Mouse (Mus musculus) kidney, adult 2 months (tissue): ENCODE results near the gene Akap2. TPM values are rescaled to one million over a fixed set of nuclear protein-coding genes. Genes with fewer than 3 reads are reported as not detected.

Source experiments
- DNase-seq: peaks from one replicate; pipeline ENCODE4 v3.0.0; 2021
- H3K27ac ChIP-seq: fragments of 200-500 bp; 2 replicates; pipeline ENCODE4 v1.5.1; 2012; ENCODE audit warnings: low read depth, low read length, control low read depth, inconsistent platforms; ENCODE audit not compliant: insufficient read depth
- H3K27me3 ChIP-seq: fragments of 200-500 bp; replicated peaks from 2 replicates; pipeline ENCODE4 v1.6.1; 2012; ENCODE audit warnings: mild to moderate bottlenecking, moderate library complexity, low read length, inconsistent platforms; ENCODE audit not compliant: control insufficient read depth, insufficient read depth
- H3K36me3 ChIP-seq: fragments of 200-500 bp; 2 replicates; pipeline ENCODE4 v1.6.1; 2012; ENCODE audit warnings: mild to moderate bottlenecking, moderate library complexity, low read length, inconsistent platforms; ENCODE audit not compliant: control insufficient read depth, insufficient read depth
- H3K4me1 ChIP-seq: fragments of 200-500 bp; 2 replicates; pipeline ENCODE4 v1.6.1; 2011; ENCODE audit warnings: low read length; ENCODE audit not compliant: control insufficient read depth, insufficient read depth
- H3K4me3 ChIP-seq: fragments of 200-500 bp; 2 replicates; pipeline ENCODE4 v1.5.1; 2011; ENCODE audit warnings: mild to moderate bottlenecking, low read depth, low read length, control low read depth; ENCODE audit not compliant: insufficient read depth
- CTCF ChIP-seq: fragments of 200-500 bp; conservative IDR thresholded peaks from 2 replicates; pipeline ENCODE4 v1.5.1; 2011; ENCODE audit warnings: low read depth, mild to moderate bottlenecking, control low read depth, low read length, moderate library complexity, mixed read lengths; ENCODE audit not compliant: insufficient read depth, insufficient read length
- POLR2A ChIP-seq: fragments of 200-500 bp; IDR thresholded peaks from one replicate; pipeline ENCODE4 v1.6.1; 2011; ENCODE audit warnings: low read depth, low read length, control low read depth
- WGBS: fragments of 180-500 bp; shearing (Covaris S2); methylation state at CpG from one replicate; pipeline ENCODE4 v1.1.7; 2018; 5-methylcytosine and 5-hydroxymethylcytosine counted together
- polyA plus RNA-seq: library from polyadenylated mRNA; depleted of rRNA; stranded (reverse); fragments of >200 nt; gene quantifications from 2 replicates; pipeline ENCODE4 v1.2.3, GENCODE M21; 2012

Akap2 gene
- polyA plus RNA-seq, 1 experiment, result 126 TPM

DNA sequence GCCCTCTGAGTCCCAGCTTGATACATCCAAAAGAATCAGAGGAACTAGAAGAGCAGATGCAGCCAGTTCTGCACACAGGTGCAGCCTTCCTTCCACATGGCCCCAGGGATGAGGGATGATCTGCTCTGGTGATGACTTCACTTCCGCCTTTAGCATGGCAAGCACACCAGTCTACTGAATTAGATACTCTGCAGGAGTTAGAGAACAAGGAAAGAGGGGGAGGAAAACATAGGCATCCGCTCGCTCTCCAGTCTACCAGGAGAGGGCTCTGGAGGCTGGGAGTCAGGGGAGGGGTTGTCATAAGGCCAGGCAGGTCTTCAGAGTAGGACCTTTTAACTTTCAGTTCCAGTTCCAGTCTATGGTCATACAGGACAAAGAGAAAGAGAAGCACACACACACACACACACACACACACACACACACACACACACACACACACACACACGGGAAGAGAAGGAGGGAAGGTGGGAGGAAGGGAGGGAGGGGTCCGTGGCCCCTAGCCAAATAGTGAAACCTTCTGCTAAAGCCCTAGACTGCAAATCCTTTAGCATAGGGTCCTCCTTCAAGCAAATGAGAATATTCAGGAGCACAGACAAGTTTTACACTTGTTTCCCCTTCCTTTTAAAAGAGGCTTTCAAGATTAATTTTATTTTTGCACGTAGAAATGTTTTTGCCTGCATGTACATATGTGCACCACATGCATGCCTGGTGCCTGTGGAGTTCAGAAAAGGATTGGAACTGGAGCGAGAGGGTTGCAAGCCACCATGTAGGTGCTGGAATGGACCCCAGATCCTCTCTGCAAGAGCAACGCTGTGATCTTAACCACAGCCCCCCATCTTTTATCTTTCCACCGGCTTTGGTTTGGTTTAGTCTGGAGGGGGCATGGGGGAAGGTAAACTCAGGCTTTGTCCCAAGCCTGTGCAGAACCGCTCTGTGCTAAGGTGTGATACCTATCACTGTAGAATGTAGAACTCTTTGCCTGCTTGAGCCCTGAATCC, 197.0 kb downstream of the Akap2 start:
- H3K4me1 ChIP-seq, result peaks cover 20% of the 10 kb centered on the region
- 48% methylated on average over 10 of the region's 10 CpGs for WGBS
- no peaks in the 10 kb centered on the region for H3K27me3 ChIP-seq
- H3K36me3 ChIP-seq, result no peaks in the 10 kb centered on the region
- TF ChIP-seq POLR2A (no peak), CTCF (peak; percentile 49)
- DNase-seq, result peak; percentile 26
- peak overlapping the region; percentile 31 for H3K4me3 ChIP-seq
- H3K27ac ChIP-seq, result peak overlapping the region; percentile 24; the same call in 1 of the 2 replicates

DNA sequence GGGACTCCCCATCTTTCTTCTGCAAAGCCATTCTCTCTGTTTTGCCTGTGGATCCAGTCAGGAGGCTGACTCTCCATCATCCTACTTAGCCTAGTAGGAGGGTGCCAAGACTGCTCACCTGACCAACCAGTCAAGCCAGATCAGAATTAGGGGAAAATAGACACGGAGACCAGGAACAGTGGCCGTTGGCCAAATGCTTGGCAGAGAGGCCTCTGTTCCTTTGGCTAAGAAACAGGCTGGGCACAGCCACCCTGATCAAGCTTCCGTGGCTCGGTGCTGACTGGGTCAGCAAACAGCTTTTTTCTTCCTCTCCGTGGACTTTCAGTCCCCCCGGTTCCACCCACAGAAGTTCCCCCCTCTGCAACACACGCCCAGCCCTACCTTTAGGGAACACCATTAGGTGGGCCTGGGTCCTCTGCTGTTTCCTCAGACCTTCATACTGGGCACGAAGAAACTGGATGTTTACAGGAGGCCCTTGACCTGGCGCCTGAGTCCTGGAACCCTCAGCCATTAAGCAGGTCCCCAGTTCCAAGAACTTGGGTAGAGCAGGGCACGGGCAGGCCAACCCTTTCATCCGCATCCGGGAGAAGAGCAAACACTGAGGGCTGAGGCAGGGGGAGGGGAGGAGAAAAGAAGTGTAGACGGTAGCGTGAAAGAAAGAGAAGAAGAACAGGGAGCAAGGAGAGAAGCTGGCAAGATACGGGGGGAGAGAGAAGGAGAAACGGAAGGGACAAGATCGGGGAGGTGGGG, 197.9 kb downstream of the Akap2 start:
- Histone ChIP-seq H3K36me3 (no peaks in the 10 kb centered on the region), H3K27ac (peak overlapping the region; percentile 86), H3K4me1 (peaks cover 20% of the 10 kb centered on the region), H3K4me3 (peak overlapping the region; percentile 36), H3K27me3 (no peaks in the 10 kb centered on the region)
- 21% methylated on average over 17 of the region's 17 CpGs for WGBS
- peak; percentile 96 for DNase-seq
- TF ChIP-seq POLR2A (no peak), CTCF (no peak)

DNA sequence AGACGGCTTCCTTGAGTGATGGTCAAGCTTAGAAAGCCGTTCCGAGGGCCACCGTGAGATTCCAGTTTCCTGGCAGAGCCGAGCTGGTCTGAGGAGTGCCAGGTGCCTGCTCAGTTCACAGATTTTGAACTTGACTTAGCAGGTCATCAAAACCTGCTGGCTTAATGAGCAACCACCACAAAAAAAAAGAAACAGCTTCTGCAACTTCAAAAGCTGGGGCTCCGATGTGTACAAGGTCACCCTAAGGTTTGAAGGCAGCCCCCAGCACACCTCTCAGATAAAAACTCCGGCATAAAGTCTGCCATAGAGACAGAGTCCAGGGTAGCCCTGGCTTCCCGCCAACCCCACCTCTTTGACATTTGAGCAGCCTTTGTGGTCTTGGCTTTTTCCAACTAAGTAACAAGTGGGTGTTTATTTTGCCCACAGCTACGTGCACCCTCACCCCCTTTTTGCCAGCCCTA, 198.8 kb downstream of the Akap2 start, which contains the start of gene D630039A03Rik:
TSS of gene D630039A03Rik (minus strand) at position 97 of the 461 bp plus-strand sequence.
- peak; percentile 92 for DNase-seq
- TF ChIP-seq CTCF, result no peak
- no peak for TF ChIP-seq POLR2A
- Histone ChIP-seq H3K27ac (peak within 1 kb of the TSS; percentile 86), H3K36me3 (no peaks in the 10 kb centered on the region), H3K4me1 (peaks cover 20% of the 10 kb centered on the region), H3K4me3 (peak within 1 kb of the TSS; percentile 36), H3K27me3 (no peaks in the 10 kb centered on the region)
- WGBS, result 15% methylated on average over 9 of the region's 9 CpGs

DNA sequence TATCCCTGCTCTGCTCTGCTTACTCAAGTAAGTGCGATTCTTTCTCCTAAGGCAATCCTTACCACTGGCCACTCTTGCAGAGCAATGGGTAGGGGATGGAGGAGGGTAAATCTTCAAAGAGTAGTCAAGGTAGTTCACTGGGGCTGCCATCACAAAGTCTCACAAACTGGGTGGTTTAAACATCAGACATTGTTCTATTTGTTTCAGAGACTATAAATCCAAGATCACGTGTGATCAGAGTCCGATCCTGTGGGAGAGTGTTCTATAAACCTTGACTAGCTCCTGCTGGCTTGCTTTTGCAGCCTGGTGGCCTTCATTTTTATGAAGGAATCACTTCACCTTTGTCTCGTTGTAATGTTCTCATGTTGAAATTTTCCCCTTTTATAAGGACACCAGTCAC, 199.3 kb downstream of the Akap2 start:
- peak; percentile 50 for DNase-seq
- Histone ChIP-seq H3K27me3 (no peaks in the 10 kb centered on the region), H3K4me3 (no peak overlapping the region), H3K36me3 (no peaks in the 10 kb centered on the region), H3K27ac (peak overlapping the region; percentile 86), H3K4me1 (peaks cover 20% of the 10 kb centered on the region)
- WGBS, result 27% methylated on average over 4 of the region's 4 CpGs
- no peak for TF ChIP-seq POLR2A
- TF ChIP-seq CTCF, result no peak

DNA sequence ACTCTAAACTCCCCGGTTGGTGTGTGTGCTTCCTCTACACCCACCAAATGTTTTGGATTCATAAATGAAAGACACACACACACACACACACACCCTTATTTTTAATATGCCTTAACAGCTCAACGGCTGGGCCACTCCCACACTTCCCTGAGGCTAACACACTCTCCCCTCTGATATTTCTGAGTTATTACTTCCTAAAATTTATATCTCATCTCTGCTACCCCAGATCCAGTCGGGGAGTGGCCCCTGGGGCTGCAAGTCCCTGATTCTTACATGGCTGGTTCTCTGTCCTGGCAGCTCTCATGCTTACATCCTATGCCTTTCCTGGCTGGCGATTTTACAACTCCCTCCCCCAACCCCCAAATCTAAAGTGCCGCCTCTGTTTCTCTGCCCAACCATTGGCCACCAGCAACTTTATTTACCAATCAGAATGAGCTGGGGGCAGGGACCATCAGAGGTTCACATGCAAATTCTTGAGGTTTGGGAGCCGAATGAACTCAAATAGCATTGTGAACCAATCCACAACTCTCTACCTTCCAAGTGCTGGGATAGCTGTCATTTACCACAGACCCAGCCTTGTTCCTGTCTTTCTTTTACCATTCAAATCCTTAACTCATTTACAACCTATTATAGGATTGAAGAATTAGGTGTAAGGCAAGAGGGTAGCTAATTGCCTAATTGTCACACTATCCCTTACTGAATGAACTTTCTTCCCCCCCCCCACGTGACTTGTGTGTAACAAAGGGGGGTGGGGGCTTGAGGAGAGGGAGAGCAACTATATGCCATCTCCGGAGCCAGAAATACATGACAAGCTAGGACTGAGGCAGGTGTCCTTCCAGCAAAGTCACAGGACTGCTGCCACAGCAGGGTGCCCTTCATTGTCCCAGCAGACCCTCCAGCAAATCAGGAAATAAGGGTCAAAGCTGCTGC, 202.3 kb downstream of the Akap2 start:
- WGBS, result 37% methylated on average over 8 of the region's 8 CpGs
- DNase-seq, result no peak
- no peak overlapping the region for H3K4me3 ChIP-seq
- H3K4me1 ChIP-seq, result peaks cover 13% of the 10 kb centered on the region
- TF ChIP-seq CTCF, result no peak
- no peak for TF ChIP-seq POLR2A
- no peaks in the 10 kb centered on the region for H3K27me3 ChIP-seq
- no peak overlapping the region for H3K27ac ChIP-seq
- no peaks in the 10 kb centered on the region for H3K36me3 ChIP-seq

DNA sequence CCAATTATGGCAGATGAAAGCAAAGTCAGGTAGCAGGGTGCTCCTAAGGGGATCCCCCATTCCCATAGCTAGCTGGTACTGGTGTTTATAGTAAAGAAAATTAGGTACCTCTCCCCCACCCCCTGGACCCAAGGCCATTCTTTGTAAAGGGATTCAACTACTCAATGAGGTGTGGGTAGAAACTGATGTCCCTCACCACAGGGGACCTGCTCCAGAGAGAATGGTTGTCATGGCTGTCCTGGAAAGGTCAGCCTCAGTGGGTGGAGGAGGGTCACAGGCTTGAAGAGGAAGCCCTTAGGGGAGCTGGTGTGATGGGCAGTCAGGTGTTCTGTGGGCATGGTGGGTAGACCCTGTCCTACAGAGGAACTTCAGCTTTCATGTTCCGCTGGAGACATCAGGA, 203.1 kb downstream of the Akap2 start:
- DNase-seq, result no peak
- no peaks in the 10 kb centered on the region for H3K36me3 ChIP-seq
- H3K4me1 ChIP-seq, result peaks cover 13% of the 10 kb centered on the region
- no peaks in the 10 kb centered on the region for H3K27me3 ChIP-seq
- no peak overlapping the region for H3K27ac ChIP-seq
- H3K4me3 ChIP-seq, result no peak overlapping the region
- TF ChIP-seq CTCF (no peak), POLR2A (no peak)
- whole genome bisulfite sequencing, result 91% methylated on average over 1 of the region's 1 CpGs

DNA sequence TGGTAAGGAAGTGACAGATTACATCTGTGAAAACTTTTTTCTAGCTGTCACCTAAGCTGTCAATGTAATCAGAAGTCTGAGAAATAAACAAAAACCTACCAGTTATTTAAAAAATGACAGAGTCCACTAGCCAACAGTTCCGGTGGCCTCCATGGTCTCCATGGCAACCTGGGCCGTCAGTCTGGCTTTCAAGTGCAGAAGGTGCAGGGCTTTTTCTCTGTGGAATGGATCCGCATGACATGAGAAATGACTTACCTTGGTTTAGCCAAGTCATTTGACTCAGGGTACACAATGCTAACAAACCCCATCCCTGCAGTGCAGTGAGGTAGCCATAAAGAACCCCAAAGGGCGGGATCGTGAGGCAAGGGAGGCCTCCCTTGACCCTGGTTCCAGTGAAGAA, 204.7 kb downstream of the Akap2 start:
- no peak overlapping the region for H3K27ac ChIP-seq
- no peak for TF ChIP-seq CTCF
- no peak for TF ChIP-seq POLR2A
- WGBS, result 58% methylated on average over 5 of the region's 5 CpGs
- peaks cover 5% of the 10 kb centered on the region; the same call in 1 of the 2 replicates for H3K4me1 ChIP-seq
- no peaks in the 10 kb centered on the region for H3K36me3 ChIP-seq
- H3K27me3 ChIP-seq, result no peaks in the 10 kb centered on the region
- DNase-seq, result no peak
- no peak overlapping the region for H3K4me3 ChIP-seq
